Mouse (Mus musculus): ENCODE results near the gene Cebpz.

Gene Cebpz

GRCm38 (mm10) chr17:78936466-78937228 is at the start of gene Cebpz, which contains the start of gene Ndufaf7:
Cebpz (minus strand) TSS chr17:78937066.
Ndufaf7 (plus strand) TSS chr17:78937136.
- ATAC-seq (ENCODE audit: low TSS enrichment): peak; percentile 100

GRCm38 (mm10) chr17:78983736-78984135 is 46.9 kb upstream of the Cebpz start:
- ATAC-seq (ENCODE audit: low TSS enrichment): no peak

DNA sequence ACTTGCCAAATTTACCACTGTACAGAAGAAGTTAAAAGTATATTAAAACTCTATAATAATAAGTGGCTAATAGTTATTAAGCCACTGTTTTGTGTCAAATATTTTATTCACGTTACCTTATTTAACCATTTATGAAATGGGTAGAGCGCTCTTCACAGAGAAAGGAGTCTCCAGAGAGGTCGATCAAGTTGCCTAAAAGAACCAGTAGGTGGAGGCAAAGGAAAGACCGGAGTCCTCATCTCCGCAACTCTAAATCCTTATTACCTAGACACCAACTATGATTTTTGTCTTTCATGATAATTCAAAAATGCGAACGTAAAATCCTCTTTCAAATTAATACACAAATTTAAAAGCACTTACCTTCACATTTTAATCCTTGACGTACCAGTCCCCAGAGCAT is 46.3 kb upstream of the Cebpz start:
- no peak for ATAC-seq (ENCODE audit: low TSS enrichment)

DNA sequence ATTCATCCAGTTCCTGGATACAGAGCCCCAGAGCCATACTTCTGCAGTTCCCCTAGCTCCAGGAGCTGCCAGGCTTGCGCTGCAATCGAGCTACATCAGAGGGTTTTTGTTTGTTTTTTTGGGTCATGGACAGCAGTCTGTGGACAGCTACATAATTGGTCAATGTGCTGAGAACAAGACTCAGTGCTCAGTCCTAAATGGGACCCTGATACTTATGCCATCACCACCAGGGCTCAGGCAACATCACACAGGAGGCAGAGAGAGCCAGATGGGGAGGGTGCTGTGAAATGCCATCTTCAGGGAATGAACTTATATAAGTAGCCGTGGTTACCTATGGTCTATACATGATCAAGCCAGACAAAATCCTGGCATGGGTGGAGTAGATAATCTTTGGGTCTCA is 31.6 kb upstream of the Cebpz start:
- no peak for ATAC-seq (ENCODE audit: low TSS enrichment)

DNA sequence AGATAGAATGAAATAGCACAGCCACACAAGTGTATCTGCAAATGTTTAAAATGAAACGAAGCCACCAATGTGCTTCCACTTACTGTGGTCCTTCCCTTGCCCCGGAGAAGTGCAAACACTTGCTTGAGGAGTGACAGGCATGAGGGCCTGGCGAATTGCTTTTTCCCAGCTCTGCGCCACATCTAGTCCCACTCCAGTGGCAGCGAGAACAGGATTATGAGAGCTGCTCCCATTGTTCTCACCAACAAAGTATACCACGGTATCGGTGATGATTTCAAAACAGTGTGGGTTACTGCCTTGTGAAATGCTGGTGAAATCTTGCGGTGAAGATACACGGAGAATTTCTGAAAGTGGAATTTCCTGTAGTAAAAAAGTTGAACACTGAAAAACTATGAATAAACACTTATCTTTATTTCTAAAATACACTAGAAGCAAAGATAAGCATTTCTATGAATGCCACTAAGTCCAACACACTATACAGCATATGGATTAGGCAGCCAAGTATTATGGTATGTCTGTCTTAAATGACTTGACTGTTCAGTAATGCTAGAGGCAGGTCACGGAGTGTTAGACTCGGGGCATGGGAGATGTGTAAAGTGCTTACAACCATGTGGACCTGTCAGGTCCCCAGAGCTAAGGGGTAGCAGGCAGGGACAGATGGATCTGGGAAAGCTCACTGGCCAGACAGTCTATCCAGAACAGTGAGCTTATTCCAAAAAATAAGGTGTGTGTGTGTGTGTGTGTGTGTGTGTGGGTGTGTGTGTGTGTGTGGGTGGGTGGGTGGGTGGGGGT is 29.4 kb upstream of the Cebpz start:
- ATAC-seq (ENCODE audit: low TSS enrichment): no peak

GRCm38 (mm10) chr17:78964387-78964786 is 27.5 kb upstream of the Cebpz start:
- ATAC-seq (ENCODE audit: low TSS enrichment): peak; percentile 55; the same call in 1 of the 2 replicates

GRCm38 (mm10) chr17:78959473-78959872 is 22.6 kb upstream of the Cebpz start:
- ATAC-seq (ENCODE audit: low TSS enrichment): no peak

DNA sequence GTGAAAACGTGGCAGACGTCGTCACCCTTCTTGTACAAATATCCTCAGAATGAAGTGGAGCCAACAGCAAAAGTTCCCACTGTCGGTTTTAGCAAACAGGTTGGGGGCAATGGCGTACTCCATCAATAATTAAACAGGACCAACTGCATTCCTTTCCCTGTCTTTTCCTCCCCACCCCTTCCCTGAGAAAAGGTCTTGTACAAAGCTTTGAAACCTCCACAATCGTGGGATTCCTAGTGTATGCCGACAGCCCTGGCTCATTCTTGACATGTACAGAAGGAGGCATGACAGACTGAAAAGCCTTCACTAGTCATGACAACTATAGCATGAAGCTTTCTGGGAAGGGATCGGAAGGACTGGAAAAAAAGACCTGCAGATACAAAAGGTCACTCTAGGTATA is 16.4 kb upstream of the Cebpz start:
- no peak for ATAC-seq (ENCODE audit: low TSS enrichment)

GRCm38 (mm10) chr17:78952070-78952469 is 15.2 kb upstream of the Cebpz start:
- no peak for ATAC-seq (ENCODE audit: low TSS enrichment)

GRCm38 (mm10) chr17:78951225-78951624 is 14.4 kb upstream of the Cebpz start:
- ATAC-seq (ENCODE audit: low TSS enrichment): no peak

- ATAC-seq (ENCODE audit: low TSS enrichment): no peak
These were observed 5.7 kb upstream of the Cebpz start for GRCm38 (mm10) chr17:78942579-78942978.

DNA sequence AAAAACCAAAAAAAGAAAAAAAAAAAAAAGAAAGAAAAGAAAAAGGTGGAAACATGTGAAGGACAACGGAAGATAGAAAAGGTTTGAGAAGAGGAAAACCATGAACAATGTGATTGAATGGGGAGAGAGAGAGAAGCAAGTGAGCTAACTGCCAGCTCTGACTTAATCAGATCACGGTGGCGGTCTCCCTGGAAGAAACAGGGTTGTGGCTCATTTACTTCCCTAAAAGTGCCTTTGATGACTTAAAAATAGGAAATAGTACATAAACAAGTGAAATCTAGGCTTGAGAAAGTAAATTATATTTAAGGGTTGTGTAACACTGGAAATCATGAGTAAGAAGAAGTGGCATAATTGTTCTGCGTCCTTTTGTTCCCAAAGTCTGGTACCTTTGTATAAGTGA is 2.1 kb upstream of the Cebpz start:
- no peak for ATAC-seq (ENCODE audit: low TSS enrichment)

- peak; percentile 41; the same call in 1 of the 2 replicates for ATAC-seq (ENCODE audit: low TSS enrichment)
These were observed 475 bp upstream of the Cebpz start for GRCm38 (mm10) chr17:78937229-78937853.

GRCm38 (mm10) chr17:78935857-78936256 is 1.0 kb downstream of the Cebpz start:
- no peak for ATAC-seq (ENCODE audit: low TSS enrichment)

- peak; percentile 7; the same call in 1 of the 2 replicates for ATAC-seq (ENCODE audit: low TSS enrichment)
These were observed 19.2 kb downstream of the Cebpz start for GRCm38 (mm10) chr17:78917696-78918095.

- ATAC-seq (ENCODE audit: low TSS enrichment): no peak
These were observed 20.0 kb downstream of the Cebpz start for GRCm38 (mm10) chr17:78916899-78917298.

DNA sequence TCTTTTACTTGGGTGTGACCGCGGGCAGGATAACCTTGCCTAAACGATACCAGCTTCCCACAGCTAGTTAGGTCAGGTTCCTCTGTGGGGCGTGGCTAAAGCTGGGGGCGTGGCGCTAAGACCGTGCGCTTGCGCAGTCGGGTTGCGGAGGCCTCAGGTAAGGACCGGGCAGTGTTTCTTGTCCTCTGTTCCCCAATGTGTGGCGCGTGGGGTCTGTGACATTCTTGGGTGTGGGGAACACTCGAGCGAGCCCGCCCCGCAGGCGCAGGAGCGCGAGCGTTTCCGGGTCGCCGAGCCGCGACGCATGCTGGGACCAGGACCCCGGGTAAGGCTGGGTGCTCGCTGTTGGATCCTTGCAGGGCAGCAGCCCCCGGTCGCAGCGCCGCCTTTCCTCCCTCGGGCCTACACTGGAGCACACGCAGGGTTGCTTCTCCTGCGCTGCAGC is 20.5 kb downstream of the Cebpz start, which contains the start of gene Cebpzos:
Gene Cebpzos, plus strand, starts transcription at position 132 of the 445 bp plus-strand sequence.
- ATAC-seq (ENCODE audit: low TSS enrichment): peak; percentile 95

GRCm38 (mm10) chr17:78915772-78916171 is 21.1 kb downstream of the Cebpz start:
- peak; percentile 2; the same call in 1 of the 2 replicates for ATAC-seq (ENCODE audit: low TSS enrichment)

- no peak for ATAC-seq (ENCODE audit: low TSS enrichment)
These were observed 22.9 kb downstream of the Cebpz start for GRCm38 (mm10) chr17:78913921-78914320.

DNA sequence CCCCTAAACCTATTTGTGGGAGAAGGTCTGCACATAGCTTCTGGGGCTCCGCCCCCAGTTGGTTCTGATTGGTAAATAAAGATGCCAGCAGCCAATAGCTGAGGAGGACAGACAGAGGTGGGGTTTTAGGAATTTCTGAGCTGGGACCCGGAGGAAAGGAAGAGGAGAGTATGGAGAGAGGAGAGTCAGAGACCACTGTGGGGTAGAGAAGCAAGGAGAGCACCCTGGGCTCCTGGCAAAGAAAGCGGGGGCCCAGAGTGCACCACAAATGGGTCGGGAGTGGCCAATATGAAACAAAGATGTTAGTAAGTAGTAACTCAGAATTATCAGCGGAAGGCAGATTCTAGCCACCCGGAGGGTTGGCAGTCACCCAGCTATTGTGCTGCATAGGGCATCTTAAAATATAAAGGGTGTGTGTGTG is 24.0 kb downstream of the Cebpz start:
- no peak for ATAC-seq (ENCODE audit: low TSS enrichment)

GRCm38 (mm10) chr17:78909374-78909773 is 27.5 kb downstream of the Cebpz start:
- ATAC-seq (ENCODE audit: low TSS enrichment): no peak

DNA sequence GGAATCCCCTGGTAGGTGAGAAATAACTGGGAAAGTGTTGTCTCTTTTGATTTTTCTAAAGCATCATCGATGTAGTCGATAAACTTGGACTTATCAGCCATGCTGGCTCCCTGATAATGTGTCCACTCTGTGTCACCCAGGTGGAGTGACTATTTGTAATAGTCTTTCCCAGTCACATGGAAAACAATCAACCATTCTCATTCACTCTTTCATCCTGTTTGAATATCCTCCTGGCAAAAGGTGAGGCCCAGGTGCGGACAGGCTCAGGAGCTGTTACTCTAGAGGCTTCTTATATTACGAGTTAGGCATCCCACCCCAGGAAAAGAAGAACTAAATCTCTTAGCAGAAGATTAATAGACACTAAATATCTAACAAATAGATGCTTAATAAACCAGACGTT is 30.0 kb downstream of the Cebpz start, which contains the start of gene Sult6b1:
Gene Sult6b1, minus strand, starts transcription at position 101 of the 400 bp plus-strand sequence.
- ATAC-seq (ENCODE audit: low TSS enrichment): no peak

Data from frontal cortex, adult (tissue).